Mouse (Mus musculus): ENCODE measurements around the gene Gli3. TPM values are rescaled to one million over a fixed set of nuclear protein-coding genes. Genes with fewer than 3 reads are reported as not detected.

The Gli3 gene
- total and polyA plus RNA-seq, 2 experiments: 0.15 to 0.37 TPM

DNA sequence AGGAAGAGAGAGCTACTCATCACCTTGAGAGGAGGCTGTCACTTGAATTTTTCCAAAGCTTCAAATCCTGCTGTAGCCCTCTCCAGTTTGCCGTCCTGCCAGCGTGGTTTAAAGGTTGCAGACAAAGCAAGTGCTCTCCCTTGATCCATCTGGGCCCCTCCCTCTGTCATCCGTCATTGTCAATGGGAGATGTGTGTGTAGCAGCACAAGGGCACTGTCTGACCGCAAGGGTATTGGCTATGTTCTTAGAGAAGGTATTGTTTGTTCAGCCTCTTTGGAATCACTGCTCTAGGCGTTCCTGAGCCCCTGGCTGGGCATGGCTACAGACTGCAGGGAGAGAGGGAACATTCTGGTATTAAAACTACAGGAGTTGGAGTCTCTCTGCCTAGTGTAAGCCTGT lies 79.0 kb downstream of the Gli3 start:
- Histone ChIP-seq H3K27ac (replicated peaks; ENCODE audit: insufficient read depth, low read depth, low read length) (no peak overlapping the region), H3K79me2 (ENCODE audit: control insufficient read depth, insufficient read depth, low read length) (no peaks in the 10 kb centered on the region), H3K27me3 (ENCODE audit: control insufficient read depth, insufficient read depth, low read length) (no peaks in the 10 kb centered on the region), H3K4me3 (ENCODE audit: insufficient read depth, low read depth, low read length) (no peak overlapping the region), H3K9ac (ENCODE audit: low read depth, low read length) (no peak overlapping the region), H3K36me3 (ENCODE audit: control insufficient read depth, insufficient read depth, low read length) (no peaks in the 10 kb centered on the region), H3K4me1 (ENCODE audit: control insufficient read depth, insufficient read depth, low read length) (no peaks in the 10 kb centered on the region)
- no peak for DNase-seq (ENCODE audit: extremely low read depth, low read depth, low spot score)
- 37% methylated on average over 5 of the region's 5 CpGs for WGBS
- TF ChIP-seq CTCF (IDR thresholded peaks at IDR 0.05; ENCODE audit: low read depth, low read length) (no peak), POLR2A (IDR thresholded peaks at IDR 0.05; ENCODE audit: extremely low read depth, insufficient read depth, low read length) (no peak)

DNA sequence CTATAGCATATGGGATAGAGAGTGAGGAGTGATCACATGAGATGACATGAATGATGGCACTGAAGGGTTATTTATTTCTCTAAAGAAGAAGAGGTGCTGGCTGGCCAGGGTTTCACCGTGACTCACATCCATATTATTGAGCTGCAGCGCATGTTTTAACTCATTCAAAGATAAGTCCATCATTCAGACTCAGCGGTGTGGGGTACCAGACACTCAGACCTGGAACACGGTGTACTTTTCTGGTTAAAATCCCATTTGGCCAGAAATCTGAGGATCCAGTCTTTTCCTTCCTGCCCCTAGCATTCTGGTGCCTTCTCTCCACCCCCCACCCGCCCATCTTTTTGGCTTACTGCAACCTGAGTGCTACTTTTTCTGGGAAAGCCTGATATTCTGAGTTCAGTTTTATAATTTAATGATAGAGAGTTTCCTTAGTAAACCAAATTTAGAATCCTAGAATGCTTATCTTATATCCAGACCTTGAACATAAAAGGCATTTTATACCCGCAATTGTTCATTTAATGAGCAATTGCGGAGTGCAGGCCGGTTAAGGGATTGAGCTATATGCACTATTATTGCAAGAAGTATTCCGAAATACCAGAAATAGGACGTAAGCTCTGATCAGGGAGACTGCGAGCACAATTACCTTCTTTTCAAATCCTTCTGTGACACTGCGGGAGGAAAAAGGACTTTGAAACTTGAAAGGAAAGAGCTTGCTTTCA lies 80.3 kb downstream of the Gli3 start:
- Histone ChIP-seq H3K9ac (ENCODE audit: low read depth, low read length) (no peak overlapping the region), H3K79me2 (ENCODE audit: control insufficient read depth, insufficient read depth, low read length) (no peaks in the 10 kb centered on the region), H3K4me3 (ENCODE audit: insufficient read depth, low read depth, low read length) (no peak overlapping the region), H3K27ac (replicated peaks; ENCODE audit: insufficient read depth, low read depth, low read length) (no peak overlapping the region), H3K4me1 (ENCODE audit: control insufficient read depth, insufficient read depth, low read length) (no peaks in the 10 kb centered on the region), H3K27me3 (ENCODE audit: control insufficient read depth, insufficient read depth, low read length) (no peaks in the 10 kb centered on the region), H3K36me3 (ENCODE audit: control insufficient read depth, insufficient read depth, low read length) (no peaks in the 10 kb centered on the region)
- no peak for DNase-seq (ENCODE audit: extremely low read depth, low read depth, low spot score)
- WGBS: 86% methylated on average over 12 of the region's 12 CpGs
- no peak for TF ChIP-seq POLR2A (IDR thresholded peaks at IDR 0.05; ENCODE audit: extremely low read depth, insufficient read depth, low read length)
- TF ChIP-seq CTCF (IDR thresholded peaks at IDR 0.05; ENCODE audit: low read depth, low read length): no peak

GRCm38 (mm10) chr13:15543888-15544640 lies 81.0 kb downstream of the Gli3 start:
- Histone ChIP-seq H3K27me3 (ENCODE audit: control insufficient read depth, insufficient read depth, low read length) (no peaks in the 10 kb centered on the region), H3K79me2 (ENCODE audit: control insufficient read depth, insufficient read depth, low read length) (no peaks in the 10 kb centered on the region), H3K9ac (ENCODE audit: low read depth, low read length) (no peak overlapping the region), H3K27ac (replicated peaks; ENCODE audit: insufficient read depth, low read depth, low read length) (no peak overlapping the region), H3K4me1 (ENCODE audit: control insufficient read depth, insufficient read depth, low read length) (no peaks in the 10 kb centered on the region), H3K4me3 (ENCODE audit: insufficient read depth, low read depth, low read length) (no peak overlapping the region), H3K36me3 (ENCODE audit: control insufficient read depth, insufficient read depth, low read length) (no peaks in the 10 kb centered on the region)
- WGBS: 59% methylated on average over 7 of the region's 7 CpGs
- no peak for TF ChIP-seq CTCF (IDR thresholded peaks at IDR 0.05; ENCODE audit: low read depth, low read length)
- DNase-seq (ENCODE audit: extremely low read depth, low read depth, low spot score): no peak

- 65% methylated on average over 4 of the region's 4 CpGs for WGBS
- H3K9ac ChIP-seq (ENCODE audit: low read depth, low read length): no peak overlapping the region
Measured at GRCm38 (mm10) chr13:15545346-15545896, 82.4 kb downstream of the Gli3 start.

DNA sequence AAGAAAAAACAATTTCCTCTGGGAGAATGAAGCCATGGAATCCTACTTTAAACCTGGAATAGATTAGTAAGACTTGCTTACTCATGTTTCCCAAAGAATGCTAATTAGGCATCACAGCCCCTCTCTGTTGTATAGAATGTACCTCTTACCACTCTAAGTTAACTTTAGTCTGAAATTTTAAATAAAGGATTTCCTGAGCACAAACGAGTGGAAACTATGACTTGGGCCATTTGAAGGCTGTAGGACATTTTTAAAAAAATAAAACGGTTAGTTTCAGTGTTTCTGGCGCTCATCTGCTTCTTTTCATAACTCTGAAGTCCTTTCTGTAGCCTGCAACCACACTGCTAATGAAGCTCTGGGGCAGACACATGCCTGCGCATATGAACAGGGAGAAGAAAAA lies 83.2 kb downstream of the Gli3 start:
- no peak overlapping the region for H3K27ac ChIP-seq (replicated peaks; ENCODE audit: insufficient read depth, low read depth, low read length)
- H3K4me1 ChIP-seq (ENCODE audit: control insufficient read depth, insufficient read depth, low read length): no peaks in the 10 kb centered on the region
- TF ChIP-seq CTCF (IDR thresholded peaks at IDR 0.05; ENCODE audit: low read depth, low read length): no peak
- TF ChIP-seq POLR2A (IDR thresholded peaks at IDR 0.05; ENCODE audit: extremely low read depth, insufficient read depth, low read length): no peak
- no peak overlapping the region for H3K9ac ChIP-seq (ENCODE audit: low read depth, low read length)
- no peaks in the 10 kb centered on the region for H3K36me3 ChIP-seq (ENCODE audit: control insufficient read depth, insufficient read depth, low read length)
- no peak for DNase-seq (ENCODE audit: extremely low read depth, low read depth, low spot score)
- H3K4me3 ChIP-seq (ENCODE audit: insufficient read depth, low read depth, low read length): no peak overlapping the region
- H3K27me3 ChIP-seq (ENCODE audit: control insufficient read depth, insufficient read depth, low read length): no peaks in the 10 kb centered on the region
- 77% methylated on average over 4 of the region's 4 CpGs for WGBS
- no peaks in the 10 kb centered on the region for H3K79me2 ChIP-seq (ENCODE audit: control insufficient read depth, insufficient read depth, low read length)

More at GRCm38 (mm10) chr13:15545346-15545896, 82.4 kb downstream of the Gli3 start:
- Histone ChIP-seq H3K27ac (replicated peaks; ENCODE audit: insufficient read depth, low read depth, low read length) (no peak overlapping the region), H3K27me3 (ENCODE audit: control insufficient read depth, insufficient read depth, low read length) (no peaks in the 10 kb centered on the region), H3K79me2 (ENCODE audit: control insufficient read depth, insufficient read depth, low read length) (no peaks in the 10 kb centered on the region), H3K4me1 (ENCODE audit: control insufficient read depth, insufficient read depth, low read length) (no peaks in the 10 kb centered on the region), H3K36me3 (ENCODE audit: control insufficient read depth, insufficient read depth, low read length) (no peaks in the 10 kb centered on the region), H3K4me3 (ENCODE audit: insufficient read depth, low read depth, low read length) (no peak overlapping the region)
- no peak for DNase-seq (ENCODE audit: extremely low read depth, low read depth, low spot score)
- no peak for TF ChIP-seq CTCF (IDR thresholded peaks at IDR 0.05; ENCODE audit: low read depth, low read length)
- TF ChIP-seq POLR2A (IDR thresholded peaks at IDR 0.05; ENCODE audit: extremely low read depth, insufficient read depth, low read length): no peak
